Mouse (Mus musculus): Measurements from ENCODE around the gene N4bp3. TPM values are rescaled to one million over a fixed set of nuclear protein-coding genes. Genes with fewer than 3 reads are reported as not detected.

The N4bp3 gene
- polyA plus RNA-seq, 1 experiment from 2014 or later = 8.3 TPM

DNA sequence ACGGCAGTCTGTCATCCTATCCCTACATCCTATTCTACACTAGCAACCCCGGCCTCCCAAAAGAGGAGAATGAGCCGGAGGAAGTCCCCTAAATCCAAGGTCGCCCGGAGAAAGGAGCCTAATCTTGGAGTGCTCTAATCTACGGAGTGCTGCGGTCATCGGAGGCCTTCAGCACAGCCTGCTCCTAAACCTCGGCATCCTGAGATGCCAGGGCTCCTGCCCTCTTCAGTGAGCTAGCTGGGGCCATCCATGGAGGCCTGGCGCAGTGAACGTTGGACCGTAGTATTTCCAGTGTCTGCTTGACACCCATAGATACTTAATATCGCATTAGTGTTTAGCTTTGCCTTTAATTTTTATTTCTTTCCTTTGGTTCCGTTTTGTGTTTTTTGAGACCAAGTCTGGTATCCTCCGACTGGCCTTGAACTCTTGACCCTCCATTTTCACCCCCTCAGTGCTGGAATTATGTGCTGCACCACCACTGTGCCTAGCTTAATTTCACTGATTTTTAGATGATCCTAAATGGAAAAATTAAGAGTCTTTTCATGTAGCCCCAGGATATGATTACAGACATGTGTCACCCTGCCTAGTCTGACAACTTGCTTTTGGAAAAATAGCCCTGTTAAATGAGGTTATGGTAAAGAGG, 43.4 kb downstream of the N4bp3 start:
- peak; percentile 74 for ATAC-seq

DNA sequence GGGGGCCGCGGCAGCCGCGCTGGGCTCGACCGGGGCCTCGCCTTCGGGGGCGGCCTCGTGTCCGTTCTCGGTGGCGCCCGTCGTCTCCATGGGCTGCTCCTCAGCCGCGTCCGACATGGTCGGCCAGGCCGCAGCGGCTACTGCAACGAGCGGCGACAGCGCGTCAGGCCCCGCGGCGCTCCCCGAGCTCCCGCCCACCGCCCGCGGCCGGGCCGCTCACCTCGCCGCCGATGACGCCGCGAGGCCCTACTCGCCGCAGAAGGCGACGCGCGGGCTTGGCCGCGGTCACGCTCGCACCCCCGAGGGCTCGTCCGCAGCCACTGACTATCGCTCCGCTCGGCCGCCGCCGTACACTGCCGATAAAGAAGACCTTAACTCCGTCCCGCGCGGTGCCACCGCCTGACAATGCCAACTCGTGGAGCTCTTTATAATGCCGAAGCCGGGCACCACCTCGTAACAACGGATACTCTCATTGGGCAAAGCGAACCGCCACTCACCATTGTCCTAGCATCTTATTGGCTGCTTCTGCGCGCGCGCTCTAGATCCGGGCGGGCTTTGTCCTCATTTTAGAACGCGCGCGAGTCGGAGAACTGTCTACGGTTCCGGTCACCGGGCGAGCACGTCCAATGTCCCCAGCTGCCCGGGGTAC, 44.1 kb downstream of the N4bp3 start, which contains the start of gene Hnrnpab:
Hnrnpab (minus strand) TSS at position 401 of the 649 bp plus-strand sequence.
- peak within 1 kb of the TSS; percentile 97 for H3K4me2 ChIP-seq (replicated peaks)
- no peaks in the 10 kb centered on the region for H3K9me3 ChIP-seq
- no peaks in the 10 kb centered on the region for H3K27me3 ChIP-seq
- peak within 1 kb of the TSS; percentile 100 for H3K9ac ChIP-seq (replicated peaks)
- WGBS = under 1% methylated on average over 81 of the region's 91 CpGs
- peaks cover 36% of the 10 kb centered on the region for H3K36me3 ChIP-seq
- ATAC-seq = peak; percentile 94
- peak within 1 kb of the TSS; percentile 97 for H3K27ac ChIP-seq
- H3K4me1 ChIP-seq (replicated peaks) = peaks cover 47% of the 10 kb centered on the region
- H3K4me3 ChIP-seq (replicated peaks) = peak within 1 kb of the TSS; percentile 97

More for the DNA sequence above, 43.4 kb downstream of the N4bp3 start:
- H3K27me3 ChIP-seq = no peaks in the 10 kb centered on the region
- H3K4me1 ChIP-seq (replicated peaks) = peaks cover 41% of the 10 kb centered on the region
- 13% methylated on average over 15 of the region's 15 CpGs for WGBS
- peak overlapping the region; percentile 97 for H3K4me3 ChIP-seq (replicated peaks)
- H3K36me3 ChIP-seq = peaks cover 30% of the 10 kb centered on the region
- no peaks in the 10 kb centered on the region for H3K9me3 ChIP-seq
- H3K9ac ChIP-seq (replicated peaks) = peak overlapping the region; percentile 87
- H3K27ac ChIP-seq = peak overlapping the region; percentile 97
- H3K4me2 ChIP-seq (replicated peaks) = peak overlapping the region; percentile 77

GRCm38 (mm10) chr11:51605602-51606446, 44.8 kb downstream of the N4bp3 start:
- Histone ChIP-seq H3K4me2 (replicated peaks) (peak overlapping the region; percentile 97), H3K27ac (peak overlapping the region; percentile 97), H3K36me3 (peaks cover 44% of the 10 kb centered on the region), H3K4me3 (replicated peaks) (peak overlapping the region; percentile 97), H3K4me1 (replicated peaks) (peaks cover 52% of the 10 kb centered on the region), H3K9ac (replicated peaks) (peak overlapping the region; percentile 100), H3K27me3 (no peaks in the 10 kb centered on the region), H3K9me3 (no peaks in the 10 kb centered on the region)
- under 1% methylated on average over 63 of the region's 81 CpGs for WGBS
- peak; percentile 60 for ATAC-seq

DNA sequence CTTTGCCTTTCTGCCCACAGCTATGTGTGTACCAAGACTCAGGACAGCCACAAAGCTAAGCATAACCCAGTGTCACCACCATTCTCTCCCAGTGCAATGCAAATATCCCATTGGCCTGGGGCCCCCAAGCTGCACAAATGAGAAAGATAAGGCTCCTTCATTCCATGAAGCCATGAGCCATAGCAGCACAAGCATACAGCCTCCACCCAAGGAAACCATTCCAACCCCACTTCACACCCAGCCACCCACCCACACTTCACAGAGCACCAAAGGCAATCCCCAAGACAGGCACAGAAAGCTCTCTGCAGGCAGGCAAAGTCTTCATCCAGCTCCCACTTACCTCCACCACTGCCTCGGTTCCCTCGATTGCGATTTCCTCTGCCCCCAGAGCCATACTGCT, 48.4 kb downstream of the N4bp3 start:
- no peak overlapping the region for H3K27ac ChIP-seq
- H3K27me3 ChIP-seq = no peaks in the 10 kb centered on the region
- 93% methylated on average over 3 of the region's 3 CpGs for WGBS
- H3K36me3 ChIP-seq = peaks cover 79% of the 10 kb centered on the region
- peaks cover 56% of the 10 kb centered on the region for H3K4me1 ChIP-seq (replicated peaks)
- no peak overlapping the region for H3K4me3 ChIP-seq (replicated peaks)
- H3K9ac ChIP-seq (replicated peaks) = 0 out of 2 replicates have a peak overlapping the region, but pooled peaks have one; percentile 7
- ATAC-seq = no peak
- no peak overlapping the region; the same call in 1 of the 2 replicates for H3K4me2 ChIP-seq (replicated peaks)
- no peaks in the 10 kb centered on the region for H3K9me3 ChIP-seq

DNA sequence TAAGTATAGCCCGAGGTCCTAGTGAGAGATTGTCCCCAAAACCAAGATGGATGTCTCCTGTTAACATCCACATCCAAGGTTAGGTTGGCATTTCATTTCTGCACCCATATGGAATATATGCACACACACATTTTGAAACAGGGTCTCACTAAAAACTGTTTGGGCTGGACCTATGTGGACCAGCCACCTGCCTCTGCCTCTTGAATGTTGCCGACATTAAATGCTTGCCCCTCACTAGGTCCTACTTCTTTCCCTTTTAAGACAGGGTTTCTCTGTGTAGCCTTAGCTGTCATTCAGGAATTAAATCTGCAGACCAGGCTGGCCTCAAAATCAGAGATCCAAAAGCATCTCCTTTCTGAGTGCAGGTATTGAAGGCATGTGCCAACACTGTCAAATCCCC, 53.1 kb downstream of the N4bp3 start:
- Histone ChIP-seq H3K4me2 (replicated peaks) (no peak overlapping the region), H3K4me1 (replicated peaks) (peaks cover 23% of the 10 kb centered on the region), H3K4me3 (replicated peaks) (no peak overlapping the region), H3K27me3 (no peaks in the 10 kb centered on the region), H3K27ac (no peak overlapping the region), H3K9me3 (no peaks in the 10 kb centered on the region), H3K36me3 (peaks cover 98% of the 10 kb centered on the region), H3K9ac (replicated peaks) (no peak overlapping the region)
- no peak for ATAC-seq
- 80% methylated on average over 2 of the region's 2 CpGs for WGBS

GRCm38 (mm10) chr11:51595459-51596083, 55.1 kb downstream of the N4bp3 start:
- Histone ChIP-seq H3K27me3 (no peaks in the 10 kb centered on the region), H3K4me3 (replicated peaks) (no peak overlapping the region), H3K9ac (replicated peaks) (no peak overlapping the region), H3K9me3 (no peaks in the 10 kb centered on the region), H3K27ac (no peak overlapping the region), H3K36me3 (peaks cover 98% of the 10 kb centered on the region), H3K4me2 (replicated peaks) (no peak overlapping the region), H3K4me1 (replicated peaks) (peaks cover 6% of the 10 kb centered on the region; the same call in 1 of the 2 replicates)
- 92% methylated on average over 1 of the region's 1 CpGs for WGBS
- ATAC-seq = no peak

DNA sequence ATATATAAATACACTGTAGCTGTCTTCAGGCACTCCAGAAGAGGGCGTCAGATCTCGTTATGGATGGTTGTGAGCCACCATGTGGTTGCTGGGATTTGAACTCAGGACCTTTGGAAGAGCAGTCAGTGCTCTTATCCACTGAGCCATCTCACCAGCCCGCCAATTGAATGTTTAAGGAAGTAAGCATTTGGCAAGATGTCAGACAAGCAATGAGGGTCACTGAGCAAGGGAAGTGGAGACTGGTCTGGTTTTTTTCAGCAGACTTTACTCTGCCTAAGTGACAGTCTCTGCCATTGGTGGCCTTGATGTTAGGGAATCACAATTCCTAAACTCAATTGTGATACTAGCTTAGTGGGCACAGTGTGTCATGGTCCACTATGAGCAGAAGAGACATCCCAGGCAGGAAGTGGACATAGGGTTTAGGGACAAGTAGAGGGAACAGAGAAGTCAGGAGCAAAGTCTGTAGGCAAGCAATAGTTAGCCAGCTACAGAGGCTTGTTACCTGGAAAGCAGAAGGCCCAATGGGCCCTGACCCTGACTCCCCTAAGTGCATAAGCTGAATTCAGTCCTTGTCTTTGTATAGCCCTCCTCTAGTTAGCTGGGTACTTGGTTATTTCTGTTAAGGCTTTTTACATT, 55.8 kb downstream of the N4bp3 start:
- no peak overlapping the region for H3K4me3 ChIP-seq (replicated peaks)
- no peak overlapping the region for H3K4me2 ChIP-seq (replicated peaks)
- no peaks in the 10 kb centered on the region for H3K9me3 ChIP-seq
- H3K27ac ChIP-seq = no peak overlapping the region
- H3K4me1 ChIP-seq (replicated peaks) = no peaks in the 10 kb centered on the region
- no peak; the same call in 1 of the 2 replicates for ATAC-seq
- H3K27me3 ChIP-seq = no peaks in the 10 kb centered on the region
- H3K36me3 ChIP-seq = peaks cover 98% of the 10 kb centered on the region
- WGBS = 83% methylated on average over 3 of the region's 3 CpGs
- no peak overlapping the region for H3K9ac ChIP-seq (replicated peaks)

DNA sequence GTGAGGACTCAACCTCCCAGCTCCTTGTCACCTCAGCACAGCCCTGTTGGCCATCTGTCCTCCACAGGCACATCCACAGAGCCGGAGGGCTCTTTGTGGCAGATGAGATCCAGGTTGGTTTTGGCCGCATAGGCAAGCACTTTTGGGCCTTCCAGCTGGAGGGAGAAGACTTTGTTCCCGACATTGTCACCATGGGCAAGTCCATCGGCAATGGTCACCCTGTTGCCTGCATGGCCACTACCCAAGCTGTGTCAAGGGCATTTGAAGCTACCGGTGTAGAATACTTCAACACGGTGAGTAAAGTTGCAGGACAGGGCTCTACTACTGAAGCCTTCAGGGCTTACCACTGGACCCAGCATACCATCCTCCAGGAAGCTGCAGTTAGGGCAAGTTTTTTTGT, 56.8 kb downstream of the N4bp3 start:
- WGBS = 92% methylated on average over 6 of the region's 6 CpGs
- H3K9ac ChIP-seq (replicated peaks) = no peak overlapping the region
- H3K27me3 ChIP-seq = no peaks in the 10 kb centered on the region
- H3K4me2 ChIP-seq (replicated peaks) = no peak overlapping the region
- no peaks in the 10 kb centered on the region for H3K9me3 ChIP-seq
- no peak overlapping the region for H3K4me3 ChIP-seq (replicated peaks)
- no peak overlapping the region for H3K27ac ChIP-seq
- H3K36me3 ChIP-seq = peaks cover 98% of the 10 kb centered on the region
- H3K4me1 ChIP-seq (replicated peaks) = no peaks in the 10 kb centered on the region
- no peak for ATAC-seq

GRCm38 (mm10) chr11:51593368-51593767, 57.3 kb downstream of the N4bp3 start:
- H3K4me3 ChIP-seq (replicated peaks) = no peak overlapping the region
- no peak overlapping the region for H3K9ac ChIP-seq (replicated peaks)
- H3K9me3 ChIP-seq = no peaks in the 10 kb centered on the region
- 96% methylated on average over 4 of the region's 4 CpGs for WGBS
- no peak overlapping the region for H3K27ac ChIP-seq
- no peaks in the 10 kb centered on the region for H3K27me3 ChIP-seq
- no peaks in the 10 kb centered on the region for H3K4me1 ChIP-seq (replicated peaks)
- peaks cover 98% of the 10 kb centered on the region for H3K36me3 ChIP-seq
- H3K4me2 ChIP-seq (replicated peaks) = no peak overlapping the region
- ATAC-seq = no peak

All from midbrain, embryonic 13.5 days (tissue).